Mouse (Mus musculus): ENCODE results near the gene Mmgt1. TPM values are rescaled to one million over a fixed set of nuclear protein-coding genes. Genes with fewer than 3 reads are reported as not detected.

The Mmgt1 gene
- polyA plus RNA-seq, 1 experiment = 1.5 TPM

DNA sequence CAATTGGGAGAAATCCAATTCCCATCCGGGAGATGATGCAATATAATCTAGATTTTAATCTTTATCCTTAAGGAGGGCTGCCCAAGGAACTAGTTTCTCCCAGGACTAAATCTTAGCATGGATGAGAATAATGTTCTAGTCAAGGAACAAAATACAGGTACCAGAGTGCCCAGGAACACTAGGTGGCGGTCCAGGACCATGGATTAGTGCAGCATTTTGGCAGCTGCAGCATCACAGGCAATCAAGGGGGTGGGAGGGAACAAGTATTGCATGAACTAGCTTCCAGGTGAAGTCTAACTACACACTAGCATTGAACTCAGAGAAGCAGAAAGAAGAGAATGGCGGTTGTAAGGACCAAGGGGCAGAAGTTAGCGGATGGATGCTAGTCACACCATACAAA, 60.7 kb downstream of the Mmgt1 start:
- no peaks in the 10 kb centered on the region for H3K27me3 ChIP-seq (ENCODE audit: control insufficient read depth, insufficient read depth, low read length)
- 43% methylated on average over 4 of the region's 4 CpGs for WGBS
- H3K36me3 ChIP-seq (ENCODE audit: control insufficient read depth, insufficient read depth, low read length) = no peaks in the 10 kb centered on the region
- TF ChIP-seq CTCF (IDR thresholded peaks at IDR 0.05; ENCODE audit: extremely low read depth, insufficient read length, insufficient replicate concordance, low read depth, low read length) (no peak), POLR2A (IDR thresholded peaks at IDR 0.05; ENCODE audit: low read depth, low read length) (no peak)
- no peak overlapping the region for H3K4me3 ChIP-seq (ENCODE audit: low read depth, low read length)
- H3K27ac ChIP-seq (ENCODE audit: insufficient read depth, low read depth, low read length) = no peak overlapping the region
- no peaks in the 10 kb centered on the region for H3K4me1 ChIP-seq (ENCODE audit: control insufficient read depth, insufficient read depth, insufficient read length, low read length)

Other genes starting within 250 kb of the Mmgt1 start
- 0.34 and 0.90 TPM in 2 replicates for gene Smim10l2a, start 223.5 kb downstream of the Mmgt1 start, polyA plus RNA-seq (2012; rRNA removed)
- gene Gm2174, start 150.1 kb downstream of the Mmgt1 start, polyA plus RNA-seq (2012; rRNA removed) = not detected in 2 replicates
- gene Ints6l, start 143.2 kb downstream of the Mmgt1 start, polyA plus RNA-seq (2012; rRNA removed) = 1.8 and 2.1 TPM in 2 replicates
- not detected in 2 replicates for gene Gm10477, start 73.3 kb downstream of the Mmgt1 start, polyA plus RNA-seq (2012; rRNA removed)
- not detected in 2 replicates for gene Gm648, start 48.5 kb downstream of the Mmgt1 start, polyA plus RNA-seq (2012; rRNA removed)
- gene Slc9a6, start 11.7 kb upstream of the Mmgt1 start, polyA plus RNA-seq (2012; rRNA removed) = 6.1 and 12.3 TPM in 2 replicates
- gene Fhl1, start 133.7 kb upstream of the Mmgt1 start, polyA plus RNA-seq (2012; rRNA removed) = 63.3 and 119 TPM in 2 replicates
- not detected in 2 replicates for gene Map7d3, start 224.3 kb upstream of the Mmgt1 start, polyA plus RNA-seq (2012; rRNA removed)

All from small intestine, adult 2 months (tissue).